Mouse (Mus musculus): ENCODE measurements at regions not wholly inside any gene's neighbourhood (a gene's known extent, or its start where the extent isn't known, plus 50 kb on each side); places are given as distances from the start of the nearest gene placed in this dataset.
A peak's percentile ranks its signal among the peaks of the same experiment; 100 is the strongest.

DNA sequence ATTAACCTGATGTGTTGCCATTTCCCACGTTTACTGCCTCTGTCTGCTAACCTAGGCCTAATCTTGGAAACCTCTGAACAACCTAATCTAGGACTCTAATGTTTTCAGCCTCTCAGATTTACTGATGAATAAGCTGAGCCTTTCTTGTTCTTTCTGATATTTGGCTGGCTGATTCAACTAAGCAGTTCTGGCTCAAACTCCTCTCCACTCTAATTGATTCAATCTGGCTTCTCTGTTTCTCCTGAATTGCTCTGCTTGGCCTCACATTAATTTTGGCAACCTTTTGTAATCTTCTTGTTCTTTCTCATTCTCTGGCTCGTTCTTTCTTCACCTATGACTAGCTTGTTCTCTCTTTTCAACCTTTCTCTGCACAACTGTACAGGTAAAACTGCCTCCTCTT is 1561.2 kb upstream of the Zeb2 start:
- DNase-seq (ENCODE audit: inconsistent age in 2 of 2, low spot score in 1 of 2) = no peak

GRCm38 (mm10) chr2:46669517-46670291 is 1552.5 kb upstream of the Zeb2 start:
- no peak for DNase-seq (ENCODE audit: inconsistent age in 2 of 2, low spot score in 1 of 2)

GRCm38 (mm10) chr2:46666990-46667337 is 1549.8 kb upstream of the Zeb2 start:
- no peak for DNase-seq (ENCODE audit: inconsistent age in 2 of 2, low spot score in 1 of 2)

GRCm38 (mm10) chr2:46666084-46666989 is 1549.1 kb upstream of the Zeb2 start:
- DNase-seq (ENCODE audit: inconsistent age in 2 of 2, low spot score in 1 of 2) = no peak

GRCm38 (mm10) chr2:46661876-46662275 is 1544.7 kb upstream of the Zeb2 start:
- DNase-seq (ENCODE audit: inconsistent age in 2 of 2, low spot score in 1 of 2) = no peak

GRCm38 (mm10) chr2:46660577-46660976 is 1543.4 kb upstream of the Zeb2 start:
- no peak for DNase-seq (ENCODE audit: inconsistent age in 2 of 2, low spot score in 1 of 2)

- DNase-seq (ENCODE audit: inconsistent age in 2 of 2, low spot score in 1 of 2) = no peak
Observed at GRCm38 (mm10) chr2:46655289-46655688, 1538.1 kb upstream of the Zeb2 start.

DNA sequence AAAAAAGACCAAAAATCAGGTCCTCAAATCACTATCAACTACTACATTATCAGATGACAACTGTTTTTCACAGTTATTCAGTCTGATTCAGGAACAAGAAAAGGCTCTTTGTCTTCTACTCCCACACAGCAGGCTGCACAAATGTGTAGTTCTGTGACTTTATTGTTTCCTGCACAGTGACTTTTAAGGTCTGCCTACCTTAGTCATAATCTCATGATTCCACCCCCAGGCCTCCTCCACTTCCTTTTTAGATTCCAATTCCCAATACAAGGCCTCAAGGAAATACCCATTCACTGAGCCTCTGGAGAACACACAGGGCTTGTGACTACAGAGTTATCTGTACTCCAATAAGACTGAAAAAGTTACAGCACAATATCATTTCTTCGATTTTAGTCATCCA is 1535.4 kb upstream of the Zeb2 start:
- DNase-seq (ENCODE audit: inconsistent age in 2 of 2, low spot score in 1 of 2) = no peak

GRCm38 (mm10) chr2:46646366-46646765 is 1529.2 kb upstream of the Zeb2 start:
- DNase-seq (ENCODE audit: inconsistent age in 2 of 2, low spot score in 1 of 2) = peak in 1 of 2 experiments; percentile 28

DNA sequence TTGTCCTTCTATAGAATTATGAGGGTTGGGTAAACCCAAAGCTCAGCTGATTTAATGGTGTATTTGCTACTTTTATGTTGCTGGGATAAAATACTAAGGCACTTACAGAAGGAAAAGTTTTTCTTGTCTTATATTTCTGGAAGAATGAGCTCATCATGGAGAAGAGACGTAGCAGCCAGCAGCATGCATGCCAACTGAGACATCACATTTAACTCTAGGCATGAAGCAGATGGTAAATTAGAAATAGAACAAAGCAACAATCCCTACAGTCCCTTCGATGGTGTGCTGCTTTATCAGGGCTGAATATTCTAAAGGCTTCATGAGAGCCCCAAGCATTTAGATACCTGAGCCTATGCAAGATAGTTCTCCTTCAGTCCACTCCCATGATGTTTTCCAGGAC is 1492.0 kb upstream of the Zeb2 start:
- no peak for DNase-seq (ENCODE audit: inconsistent age in 2 of 2, low spot score in 1 of 2)

GRCm38 (mm10) chr2:46581773-46582172 is 1464.6 kb upstream of the Zeb2 start:
- DNase-seq (ENCODE audit: inconsistent age in 2 of 2, low spot score in 1 of 2) = no peak

GRCm38 (mm10) chr2:46570416-46570815 is 1453.2 kb upstream of the Zeb2 start:
- no peak for DNase-seq (ENCODE audit: inconsistent age in 2 of 2, low spot score in 1 of 2)

DNA sequence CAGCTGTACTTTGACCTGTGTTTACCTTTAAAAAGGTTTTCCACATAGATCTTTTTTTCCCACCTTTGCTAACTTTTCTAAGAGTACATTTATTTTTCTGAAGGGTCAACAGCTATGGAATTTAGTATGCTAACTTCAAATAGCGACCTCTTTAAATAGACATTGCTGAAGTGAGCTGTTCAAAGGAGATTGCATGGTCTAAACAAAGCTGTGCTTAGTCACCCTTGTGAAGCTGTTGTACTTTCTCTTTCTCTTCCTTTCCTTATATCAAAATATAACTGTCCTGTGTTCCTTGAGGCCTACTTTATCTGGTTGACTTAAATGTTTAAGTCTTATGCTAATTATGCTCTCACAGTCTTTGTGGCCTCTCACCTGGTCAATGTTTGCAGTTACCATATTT is 1416.2 kb upstream of the Zeb2 start:
- no peak for DNase-seq (ENCODE audit: inconsistent age in 2 of 2, low spot score in 1 of 2)

DNA sequence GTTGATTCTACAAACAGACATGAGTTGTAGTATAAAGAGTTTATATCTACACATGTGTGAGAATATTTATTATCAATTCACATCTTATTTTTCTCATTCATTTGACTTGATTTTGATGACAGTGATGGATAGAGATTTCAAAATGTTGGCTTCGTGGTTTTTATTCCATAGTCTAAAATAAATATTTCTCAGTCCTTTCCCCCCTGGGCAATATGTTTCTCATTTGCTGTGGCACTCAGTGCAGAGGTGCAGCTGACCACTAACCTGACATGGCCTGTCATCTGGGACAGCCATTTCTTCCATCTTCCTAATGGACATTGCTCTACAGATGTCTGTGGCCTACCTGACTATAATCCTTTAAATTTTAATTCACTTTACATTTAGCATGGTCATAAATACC is 1413.5 kb upstream of the Zeb2 start:
- DNase-seq (ENCODE audit: inconsistent age in 2 of 2, low spot score in 1 of 2) = no peak

DNA sequence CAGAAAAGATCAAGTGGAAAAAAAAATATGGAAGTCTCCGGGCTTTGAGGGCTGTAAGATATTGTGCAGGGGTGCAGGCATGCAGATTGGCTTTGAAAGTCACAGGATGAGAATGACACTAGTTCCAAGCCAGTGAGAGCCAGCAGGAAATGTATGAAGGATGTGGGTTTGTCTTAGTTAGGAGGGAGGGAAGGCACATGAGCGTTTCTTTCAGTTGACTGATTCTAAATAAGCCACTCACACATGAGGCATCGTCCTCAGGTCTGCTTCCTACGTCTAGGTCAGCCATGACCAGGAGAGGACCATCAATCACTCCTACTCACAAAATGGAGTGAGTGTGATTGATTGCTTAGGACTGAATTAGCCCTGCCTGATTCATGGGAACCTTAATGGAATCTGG is 1408.0 kb upstream of the Zeb2 start:
- no peak for DNase-seq (ENCODE audit: inconsistent age in 2 of 2, low spot score in 1 of 2)

- no peak for DNase-seq (ENCODE audit: inconsistent age in 2 of 2, low spot score in 1 of 2)
Observed at GRCm38 (mm10) chr2:46524625-46525024, 1407.4 kb upstream of the Zeb2 start.

DNA sequence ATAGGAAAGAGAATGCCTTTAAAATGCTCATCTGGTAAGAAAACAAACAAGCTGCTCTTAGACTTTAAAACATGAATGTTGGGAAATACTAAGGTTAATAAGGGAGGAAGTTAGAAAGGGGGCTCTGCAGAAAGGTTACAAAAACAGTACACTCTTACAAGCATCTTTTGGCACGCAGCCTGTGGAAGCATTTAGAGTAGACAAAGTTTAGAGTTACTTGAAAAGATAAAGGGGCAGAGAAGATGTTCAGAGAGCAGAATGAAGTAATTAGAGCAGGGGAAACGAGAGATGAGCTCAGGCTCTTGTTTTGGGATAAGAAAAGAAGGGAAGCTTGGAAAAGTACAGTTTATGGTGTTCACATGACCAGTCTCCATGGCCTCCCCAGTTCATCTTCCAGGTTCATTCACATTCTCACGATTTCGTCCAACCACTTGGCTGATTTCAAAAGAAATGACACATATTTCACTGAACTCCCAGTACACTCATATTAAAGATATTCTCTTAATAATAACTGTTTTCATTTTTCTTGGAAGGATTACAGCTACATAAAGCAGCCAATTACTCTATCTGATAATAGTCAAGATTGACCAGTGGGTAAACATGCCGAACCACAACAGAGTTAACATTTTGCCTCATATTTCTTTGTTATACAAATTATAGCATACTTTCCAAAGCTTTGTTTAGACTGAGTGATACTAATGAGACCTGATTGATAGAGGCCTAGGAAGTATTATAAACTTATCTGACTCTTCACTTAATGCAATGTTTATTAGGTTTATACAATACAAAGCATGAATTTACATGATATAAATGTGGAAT is 1404.2 kb upstream of the Zeb2 start:
- DNase-seq (ENCODE audit: inconsistent age in 2 of 2, low spot score in 1 of 2) = peak in 1 of 2 experiments; percentile 22

DNA sequence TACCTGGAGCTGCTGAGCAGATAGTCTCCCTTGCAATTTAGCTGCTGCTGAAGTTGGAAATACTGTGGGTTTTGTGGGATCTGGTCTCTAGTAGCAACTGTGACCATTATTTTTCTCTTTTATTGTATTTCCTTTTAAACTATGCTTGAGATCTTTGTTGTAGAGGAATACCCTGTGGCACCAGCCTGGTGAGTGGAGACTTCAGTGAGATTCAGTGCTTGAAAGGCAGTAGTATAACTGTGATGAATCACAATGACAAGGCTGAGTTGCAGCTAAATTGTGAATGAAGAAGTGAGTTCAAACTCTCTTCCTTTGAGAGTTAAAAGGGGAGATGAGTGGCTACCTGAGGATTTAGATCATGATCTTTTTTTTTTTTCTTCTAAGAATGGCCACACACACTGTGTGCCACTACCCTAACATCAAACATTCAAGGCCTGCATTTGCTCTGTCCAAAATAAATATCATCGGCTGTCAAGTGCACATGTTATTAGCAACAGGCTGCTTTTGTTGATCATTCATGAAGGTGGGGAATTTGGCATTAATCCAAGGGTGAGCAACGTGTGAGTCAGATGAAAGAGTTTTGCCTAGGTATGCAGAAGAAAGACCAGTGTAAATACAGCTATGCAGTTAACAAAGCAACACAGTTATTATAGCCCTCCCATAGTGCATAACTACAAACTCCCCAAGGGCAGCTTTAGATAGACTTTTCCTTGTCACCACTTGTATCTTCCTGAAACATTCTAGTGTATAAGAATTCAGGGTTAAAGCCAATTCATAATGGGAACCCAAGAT is 1395.2 kb upstream of the Zeb2 start:
- DNase-seq (ENCODE audit: inconsistent age in 2 of 2, low spot score in 1 of 2) = no peak

GRCm38 (mm10) chr2:46506951-46507350 is 1389.8 kb upstream of the Zeb2 start:
- no peak for DNase-seq (ENCODE audit: inconsistent age in 2 of 2, low spot score in 1 of 2)

DNA sequence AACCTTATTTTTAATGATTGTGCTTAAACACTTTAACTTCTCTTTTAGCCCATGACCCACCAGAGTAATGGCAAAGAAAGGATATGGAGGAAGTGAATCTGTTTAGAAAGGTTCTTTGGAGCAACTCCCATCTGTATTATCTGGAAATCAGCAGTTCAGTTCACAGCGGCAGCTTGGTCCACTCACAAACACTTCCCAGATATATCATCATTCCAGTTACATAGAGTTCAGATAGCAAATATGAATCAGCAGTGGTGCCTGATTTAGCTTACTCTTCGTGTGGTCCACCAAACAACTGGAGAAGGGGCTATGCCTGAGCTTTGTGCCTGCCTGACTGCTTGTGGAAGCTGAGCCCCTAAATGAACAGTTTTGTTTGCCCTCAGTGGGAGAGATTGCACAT is 1385.9 kb upstream of the Zeb2 start:
- no peak for DNase-seq (ENCODE audit: inconsistent age in 2 of 2, low spot score in 1 of 2)

DNA sequence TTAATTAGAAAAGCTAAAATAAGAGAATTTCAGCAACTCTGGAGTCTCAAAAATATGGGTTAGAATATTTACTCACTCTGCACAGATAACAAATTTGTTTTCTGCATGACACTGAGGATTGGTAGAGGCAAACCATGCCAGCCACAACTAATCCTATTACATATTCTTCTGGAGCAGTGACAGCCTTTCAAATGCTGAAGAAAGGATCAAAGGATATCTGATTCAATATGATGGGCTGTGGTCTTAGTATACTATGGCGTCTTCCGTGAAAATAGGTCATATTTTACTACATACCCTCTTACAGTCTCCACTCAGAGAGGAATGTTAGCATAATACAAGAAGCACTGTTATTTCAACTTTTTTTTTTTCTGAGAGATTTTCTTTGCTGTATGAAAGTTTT is 1375.1 kb upstream of the Zeb2 start:
- DNase-seq (ENCODE audit: inconsistent age in 2 of 2, low spot score in 1 of 2) = no peak

All from adrenal gland, adult (tissue).